Mouse (Mus musculus): ENCODE data around the gene Tmx2. TPM values are rescaled to one million over a fixed set of nuclear protein-coding genes. Genes with fewer than 3 reads are reported as not detected.

Gene Tmx2
- total and polyA plus RNA-seq, 3 experiments = 64.6 to 66.8 TPM; not detected in 1

GRCm38 (mm10) chr2:84703497-84703896 is 24.6 kb upstream of the Tmx2 start:
- DNase-seq (ENCODE audit: low read depth, low spot score) = peak; percentile 73
- Histone ChIP-seq H3K36me3 (ENCODE audit: control insufficient read depth in 1 of 2, insufficient read depth in 2 of 2, low read length in 2 of 2) (peaks cover 2 to 42% of the 10 kb centered on the region in 2 experiments; a peak in 3 of 4 replicates), H3K4me1 (ENCODE audit: control insufficient read depth in 1 of 2, insufficient read depth in 2 of 2, low read length in 2 of 2) (peaks cover 13 to 19% of the 10 kb centered on the region in 2 experiments)
- peak; percentile 79 for TF ChIP-seq SIN3A (IDR thresholded peaks at IDR 0.05; ENCODE audit: low read length)
- TF ChIP-seq ZKSCAN1 (IDR thresholded peaks at IDR 0.05; ENCODE audit: low read depth, low read length) = no peak
- TF ChIP-seq SMC3 (IDR thresholded peaks at IDR 0.05; ENCODE audit: low read depth, low read length) = no peak
- TF ChIP-seq MYB (IDR thresholded peaks at IDR 0.05; ENCODE audit: low read depth, low read length) = no peak
- no peak for TF ChIP-seq ZC3H11A (IDR thresholded peaks at IDR 0.05; ENCODE audit: low read depth, low read length)
- peak; percentile 85 to 88 for TF ChIP-seq EP300 (IDR thresholded peaks at IDR 0.05; ENCODE audit: low read depth in 1 of 2, low read length in 2 of 2)
- no peak for TF ChIP-seq POLR2A (IDR thresholded peaks at IDR 0.05; ENCODE audit: control insufficient read depth in 1 of 2, insufficient read depth in 1 of 2, low read depth in 1 of 2, low read length in 2 of 2, poor library complexity in 1 of 2)
- TF ChIP-seq CHD1 (IDR thresholded peaks at IDR 0.05; ENCODE audit: low read depth, low read length) = no peak
- TF ChIP-seq NELFE (IDR thresholded peaks at IDR 0.05; ENCODE audit: low read depth, low read length) = no peak
- TF ChIP-seq UBTF (IDR thresholded peaks at IDR 0.05; ENCODE audit: borderline replicate concordance, insufficient read depth, low read depth, low read length) = no peak
- no peak for TF ChIP-seq MAX (IDR thresholded peaks at IDR 0.05; ENCODE audit: low read length)
- no peak for TF ChIP-seq CTCF (IDR thresholded peaks at IDR 0.05 in 2 of 3, conservative IDR thresholded peaks at IDR 0.05 in 1 of 3; ENCODE audit: control insufficient read depth in 1 of 3, insufficient read depth in 1 of 3, low read depth in 2 of 3, low read length in 3 of 3, poor library complexity in 1 of 3, severe bottlenecking in 1 of 3)
- TF ChIP-seq USF2 (IDR thresholded peaks at IDR 0.05; ENCODE audit: borderline replicate concordance in 1 of 2, insufficient read depth in 1 of 2, low read depth in 1 of 2, low read length in 2 of 2) = no peak
- TF ChIP-seq NRF1 (IDR thresholded peaks at IDR 0.05; ENCODE audit: insufficient read depth, low read depth, low read length, poor library complexity, severe bottlenecking) = no peak
- TF ChIP-seq POLR2AphosphoS5 (IDR thresholded peaks at IDR 0.05; ENCODE audit: borderline replicate concordance, low read depth, low read length) = no peak
- TF ChIP-seq ZMIZ1 (IDR thresholded peaks at IDR 0.05; ENCODE audit: low read depth, low read length) = no peak
- no peak; the same call in 1 of the 2 replicates for TF ChIP-seq BHLHE40 (IDR thresholded peaks at IDR 0.05; ENCODE audit: borderline replicate concordance, low read depth, low read length)
- TF ChIP-seq ZNF384 (IDR thresholded peaks at IDR 0.05; ENCODE audit: low read depth, low read length) = no peak
- TF ChIP-seq TCF12 (IDR thresholded peaks at IDR 0.05; ENCODE audit: low read depth, low read length) = peak; percentile 81
- TF ChIP-seq USF1 (IDR thresholded peaks at IDR 0.05; ENCODE audit: low read depth, low read length) = no peak
- TF ChIP-seq ETS1 (IDR thresholded peaks at IDR 0.05; ENCODE audit: low read depth, low read length) = peak; percentile 61
- peak; percentile 77 for TF ChIP-seq TAL1 (IDR thresholded peaks at IDR 0.05; ENCODE audit: low read length)
- TF ChIP-seq HCFC1 (IDR thresholded peaks at IDR 0.05; ENCODE audit: low read depth, low read length) = no peak
- TF ChIP-seq MAZ (IDR thresholded peaks at IDR 0.05; ENCODE audit: low read depth, low read length) = no peak
- TF ChIP-seq GATA1 (IDR thresholded peaks at IDR 0.05; ENCODE audit: low read depth, low read length) = peak; percentile 92
- no peak for TF ChIP-seq TBP (IDR thresholded peaks at IDR 0.05; ENCODE audit: low read depth, low read length)
- no peak for TF ChIP-seq MAFK (IDR thresholded peaks at IDR 0.05; ENCODE audit: borderline replicate concordance, low read depth, low read length)
- TF ChIP-seq KAT2A (conservative IDR thresholded peaks at IDR 0.05; ENCODE audit: low read depth, low read length) = no peak
- TF ChIP-seq RAD21 (IDR thresholded peaks at IDR 0.05; ENCODE audit: low read depth, low read length) = no peak
- TF ChIP-seq GABPA (IDR thresholded peaks at IDR 0.05; ENCODE audit: low read depth, low read length) = no peak
- TF ChIP-seq POLR2AphosphoS2 (IDR thresholded peaks at IDR 0.05; ENCODE audit: low read length) = no peak
- peak; percentile 74; the same call in 1 of the 2 replicates for TF ChIP-seq RCOR1 (IDR thresholded peaks at IDR 0.05; ENCODE audit: low read depth, low read length)
- TF ChIP-seq MEF2A (IDR thresholded peaks at IDR 0.05; ENCODE audit: extremely low read depth, insufficient replicate concordance, low read depth, low read length, poor library complexity, severe bottlenecking) = no peak
- no peak for TF ChIP-seq MYC (IDR thresholded peaks at IDR 0.05; ENCODE audit: low read depth, low read length)
- no peak for TF ChIP-seq E2F4 (IDR thresholded peaks at IDR 0.05; ENCODE audit: borderline replicate concordance, low read depth, low read length)
- peak; percentile 57 for TF ChIP-seq MXI1 (IDR thresholded peaks at IDR 0.05; ENCODE audit: low read depth, low read length)
- TF ChIP-seq ELF1 (IDR thresholded peaks at IDR 0.05; ENCODE audit: low read depth, low read length) = no peak
- TF ChIP-seq JUND (IDR thresholded peaks at IDR 0.05; ENCODE audit: low read depth, low read length) = no peak

More at GRCm38 (mm10) chr2:84703497-84703896, 24.6 kb upstream of the Tmx2 start:
- Histone ChIP-seq H3K79me2 (ENCODE audit: control insufficient read depth, insufficient read depth, low read length, poor library complexity) (peaks cover 23% of the 10 kb centered on the region), H3K27ac (ENCODE audit: control insufficient read depth, low read depth, low read length) (peak overlapping the region; percentile 51; the same call in 1 of the 2 replicates), H3K9me3 (replicated peaks; ENCODE audit: insufficient read depth, low read length) (no peaks in the 10 kb centered on the region), H3K4me3 (ENCODE audit: control insufficient read depth in 1 of 2, insufficient read depth in 1 of 2, low read depth in 2 of 2, low read length in 2 of 2) (no peak overlapping the region), H3K9ac (ENCODE audit: control insufficient read depth, low read depth, low read length, poor library complexity, severe bottlenecking) (no peak overlapping the region), H3K27me3 (ENCODE audit: control insufficient read depth in 1 of 2, insufficient read depth in 2 of 2, low read length in 2 of 2) (no peaks in the 10 kb centered on the region)

All from MEL (cell line).